Mouse (Mus musculus) common myeloid progenitor, adult 5-6 weeks (primary cell): Measurements from ENCODE around the gene Plekho2. TPM values are rescaled to one million over a fixed set of nuclear protein-coding genes. Genes with fewer than 3 reads are reported as not detected.

ENCODE experiments used
- ATAC-seq: replicated peaks from 2 replicates; pipeline ENCODE4 v1.8.0; 2016; ENCODE audit warnings: low read depth, mild to moderate bottlenecking, moderate TSS enrichment, inconsistent platforms; ENCODE audit not compliant: poor library complexity, severe bottlenecking
- total RNA-seq: library from RNA; stranded (forward); fragments of 200-1000, 187-1606 nt; gene quantifications from 2 replicates; pipeline ENCODE4 v1.2.3, GENCODE M21; 2017

The Plekho2 gene
- total RNA-seq, 1 experiment from 2014 or later, result 20.0 TPM

GRCm38 (mm10) chr9:65535191-65535722, 44.6 kb downstream of the Plekho2 start:
- peak; percentile 68 for ATAC-seq

GRCm38 (mm10) chr9:65534111-65534510, 45.7 kb downstream of the Plekho2 start:
- no peak for ATAC-seq

GRCm38 (mm10) chr9:65532986-65533385, 46.9 kb downstream of the Plekho2 start:
- no peak for ATAC-seq

GRCm38 (mm10) chr9:65531283-65531682, 48.6 kb downstream of the Plekho2 start:
- ATAC-seq, result no peak

GRCm38 (mm10) chr9:65529659-65530058, 50.2 kb downstream of the Plekho2 start:
- no peak for ATAC-seq

- peak; percentile 81 for ATAC-seq
These were observed 51.3 kb downstream of the Plekho2 start for GRCm38 (mm10) chr9:65528417-65529038.

GRCm38 (mm10) chr9:65525445-65526195, 54.2 kb downstream of the Plekho2 start:
- no peak for ATAC-seq

- ATAC-seq, result peak; percentile 90
These were observed 56.1 kb downstream of the Plekho2 start for GRCm38 (mm10) chr9:65523611-65524364.

- ATAC-seq, result no peak
These were observed 59.3 kb downstream of the Plekho2 start for GRCm38 (mm10) chr9:65520505-65520876.

GRCm38 (mm10) chr9:65519807-65520504, 59.9 kb downstream of the Plekho2 start, which contains the start of gene Ankdd1a:
Ankdd1a (minus strand) TSS chr9:65520193.
- ATAC-seq, result no peak

GRCm38 (mm10) chr9:65514851-65515261, 65.0 kb downstream of the Plekho2 start:
- ATAC-seq, result no peak

GRCm38 (mm10) chr9:65514431-65514830, 65.4 kb downstream of the Plekho2 start:
- no peak for ATAC-seq

GRCm38 (mm10) chr9:65512520-65512919, 67.3 kb downstream of the Plekho2 start:
- no peak for ATAC-seq

- ATAC-seq, result no peak
These were observed 71.4 kb downstream of the Plekho2 start for GRCm38 (mm10) chr9:65508449-65508848.

- no peak for ATAC-seq
These were observed 76.9 kb downstream of the Plekho2 start for GRCm38 (mm10) chr9:65502721-65503505.
